Mouse (Mus musculus) liver, postnatal 0 days (tissue): ENCODE measurements at regions not wholly inside any gene's neighbourhood (a gene's known extent, or its start where the extent isn't known, plus 50 kb on each side); places are given as distances from the start of the nearest gene placed in this dataset.

Source experiments
- CTCF ChIP-seq: sonication (generic); IDR thresholded peaks from 2 replicates; pipeline ENCODE4 v1.5.1; 2016; ENCODE audit warnings: antibody characterized with exemption, low read depth
- EP300 ChIP-seq: IDR thresholded peaks from 2 replicates; pipeline ENCODE4 v1.6.1; 2016; ENCODE audit warnings: antibody characterized with exemption, low read depth, mild to moderate bottlenecking

DNA sequence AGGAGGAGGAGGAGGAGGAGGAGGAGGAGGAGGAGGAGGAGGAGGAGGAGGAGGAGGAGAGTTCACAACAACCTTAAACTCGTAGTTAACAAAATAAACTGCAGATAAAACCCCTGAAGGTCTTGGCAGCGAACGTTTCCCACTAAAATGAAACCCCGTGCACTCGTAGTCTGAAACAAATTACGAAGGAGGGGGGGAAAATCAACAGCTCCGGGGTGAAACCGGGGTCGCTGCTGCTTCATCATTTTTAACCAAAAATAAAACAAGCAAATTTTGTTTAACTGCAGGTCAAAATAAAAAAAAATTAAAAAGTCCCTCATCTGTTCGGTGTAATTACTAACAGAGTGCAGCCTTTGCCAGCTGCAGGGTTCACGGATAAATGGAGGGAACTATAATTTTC, 456.5 kb upstream of the Nr2f2 start:
- TF ChIP-seq CTCF (no peak), EP300 (no peak)
